Mouse (Mus musculus): Measurements from ENCODE around the gene Adgrf2. TPM values are rescaled to one million over a fixed set of nuclear protein-coding genes. Genes with fewer than 3 reads are reported as not detected.

Adgrf2 gene
- 0.08 and 0.14 TPM in 2 replicates for polyA plus RNA-seq (2012; rRNA removed)

GRCm38 (mm10) chr17:42741801-42742217 is at the start of gene Adgrf2:
Gene Adgrf2 (minus strand): TSS chr17:42742179.

GRCm38 (mm10) chr17:42692136-42692535 is 49.8 kb downstream of the Adgrf2 start, which contains the start of gene Adgrf4:
Gene Adgrf4 (minus strand): TSS chr17:42692284.

Other genes starting within 250 kb of the Adgrf2 start
- gene Opn5, start 130.8 kb downstream of the Adgrf2 start, polyA plus RNA-seq (2012; rRNA removed): not detected in 2 replicates
- 0.21 and 0.23 TPM in 2 replicates for gene Adgrf4, start 49.9 kb downstream of the Adgrf2 start, polyA plus RNA-seq (2012; rRNA removed)
- gene Cd2ap, start 134.5 kb upstream of the Adgrf2 start, polyA plus RNA-seq (2012; rRNA removed): 12.3 and 33.3 TPM in 2 replicates